In the genomic region with DNA sequence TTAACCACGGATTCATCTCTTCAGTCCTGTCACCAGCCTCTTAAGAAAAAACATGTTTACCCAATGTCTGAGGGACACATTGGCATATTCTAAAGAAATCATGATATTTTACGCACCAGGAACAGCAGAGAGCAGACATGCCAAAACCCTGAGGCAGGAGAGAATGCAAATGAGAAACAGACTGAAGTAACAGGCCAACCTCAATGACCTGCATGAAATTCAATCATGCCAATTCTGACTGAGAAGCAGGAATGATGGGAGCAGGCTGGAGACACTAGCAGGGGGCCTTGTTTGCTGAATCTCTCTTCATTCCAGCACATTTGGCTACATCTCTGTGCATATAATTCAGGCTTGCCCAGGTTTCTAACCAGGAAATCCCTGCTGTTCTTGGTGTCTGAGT, we compare ENCODE assay signal across 28 mouse cellular contexts.
DNase-seq lines count a peak whose midpoint lies in the region; ATAC-seq and TF ChIP-seq lines count a peak whose summit lies in the region.
"Had no signal": no experiment of that assay in that cellular context is flagged by ENCODE, and none has a peak within 500 bp of the region (broad histone marks: within the 10 kb centered on the region; RNA-seq: fewer than 3 reads in every experiment).

No protein-coding gene starts in this region.

- H3K9ac ChIP-seq in midbrain, embryonic 16.5 days (ENCODE audit: low read depth, low read length), result no peak overlapping the region
- H3K9ac ChIP-seq in lung, postnatal 0 days (replicated peaks; ENCODE audit: low read depth), result no peak overlapping the region
- H3K9ac ChIP-seq: forebrain, postnatal 0 days; heart, embryonic 13.5 days; liver, embryonic 15.5 days; lung, embryonic 15.5 days had no signal

- H3K36me3 ChIP-seq in midbrain, embryonic 10.5 days, result no peaks in the 10 kb centered on the region
- H3K36me3 ChIP-seq in midbrain, embryonic 16.5 days (ENCODE audit: control insufficient read depth, insufficient read depth, low read length), result no peaks in the 10 kb centered on the region
- no peaks in the 10 kb centered on the region for H3K36me3 ChIP-seq in lung, postnatal 0 days (ENCODE audit: insufficient read depth, low read length)
- H3K36me3 ChIP-seq: G1E; heart, embryonic 13.5 days; limb, embryonic 10.5 days; liver, embryonic 15.5 days; lung, embryonic 15.5 days had no signal

- no peak overlapping the region for H3K27ac ChIP-seq in midbrain, embryonic 10.5 days (replicated peaks)
- no peak overlapping the region for H3K27ac ChIP-seq in midbrain, embryonic 16.5 days (ENCODE audit: low read length)
- H3K27ac ChIP-seq in lung, postnatal 0 days (ENCODE audit: low read length), result no peak overlapping the region
- H3K27ac ChIP-seq: heart, adult 2 months; heart, embryonic 13.5 days; kidney, postnatal 0 days; left cerebral cortex, adult 2 months; limb, embryonic 10.5 days; liver, embryonic 15.5 days; lung, embryonic 15.5 days had no signal

- no peak for TF ChIP-seq CTCF in lung, postnatal 0 days (IDR thresholded peaks at IDR 0.05)

- no peak overlapping the region for H3K4me3 ChIP-seq in midbrain, embryonic 10.5 days
- H3K4me3 ChIP-seq in midbrain, embryonic 16.5 days (ENCODE audit: low read depth, low read length), result no peak overlapping the region
- H3K4me3 ChIP-seq in lung, postnatal 0 days (ENCODE audit: low read depth, low read length), result no peak overlapping the region
- H3K4me3 ChIP-seq: heart, adult 2 months; heart, embryonic 13.5 days; left cerebral cortex, adult 2 months; limb, embryonic 10.5 days; liver, embryonic 15.5 days; lung, embryonic 15.5 days had no signal

- H3K9me3 ChIP-seq in midbrain, embryonic 10.5 days (replicated peaks), result no peaks in the 10 kb centered on the region
- H3K9me3 ChIP-seq in midbrain, embryonic 16.5 days (replicated peaks; ENCODE audit: control insufficient read depth, low read length, poor library complexity, severe bottlenecking), result no peaks in the 10 kb centered on the region
- H3K9me3 ChIP-seq in lung, postnatal 0 days (ENCODE audit: low read length), result no peaks in the 10 kb centered on the region
- H3K9me3 ChIP-seq: G1E; heart, embryonic 13.5 days; limb, embryonic 10.5 days; liver, embryonic 15.5 days; lung, embryonic 15.5 days had no signal

- peak; percentile 36 for DNase-seq in embryo, embryonic 10 days (ENCODE audit: low spot score)
- no peak for DNase-seq in embryo, embryonic 9.5 days (ENCODE audit: extremely low spot score)
- peak; percentile 11 for DNase-seq in midbrain, embryonic 10.5 days (ENCODE audit: low spot score)
- peak; percentile 24 for DNase-seq in embryo, embryonic 10.5 days (ENCODE audit: low spot score)
- DNase-seq in mesoderm, embryonic 11.5 days (ENCODE audit: low read depth, low spot score), result peak; percentile 43
- no peak for DNase-seq in lung, postnatal 0 days (ENCODE audit: low spot score)
- DNase-seq: adrenal gland, adult 8-10 months; cerebellum, adult 9-10 months; forebrain, postnatal 0 days; gastrocnemius, postnatal 36 days; heart, adult 2 months; heart, postnatal 14 days; kidney, adult 11 months; liver; lung, postnatal 4 days; right cerebral cortex, postnatal 25 days; spleen, adult 18-20 months; thymus, postnatal 14 days had no signal

- ATAC-seq in midbrain, embryonic 16.5 days, result no peak
- no peak for ATAC-seq in lung, postnatal 0 days
- ATAC-seq: activated CD4-positive, CD25-positive, alpha-beta regulatory T cell, adult 4 months; forebrain, postnatal 0 days had no signal

- no peaks in the 10 kb centered on the region for H3K27me3 ChIP-seq in midbrain, embryonic 10.5 days (ENCODE audit: low read depth, poor library complexity, severe bottlenecking)
- H3K27me3 ChIP-seq in midbrain, embryonic 16.5 days (ENCODE audit: control insufficient read depth, insufficient read depth, low read depth, low read length), result no peaks in the 10 kb centered on the region
- no peaks in the 10 kb centered on the region for H3K27me3 ChIP-seq in lung, postnatal 0 days (replicated peaks; ENCODE audit: insufficient read depth, low read length)
- H3K27me3 ChIP-seq: CH12.LX; heart, embryonic 13.5 days; liver, embryonic 15.5 days; lung, embryonic 15.5 days had no signal

- H3K4me2 ChIP-seq in midbrain, embryonic 16.5 days (ENCODE audit: low read length), result no peak overlapping the region
- H3K4me2 ChIP-seq in lung, postnatal 0 days (replicated peaks; ENCODE audit: low read depth, low read length), result no peak overlapping the region
- H3K4me2 ChIP-seq: heart, embryonic 13.5 days; liver, embryonic 15.5 days; lung, embryonic 15.5 days had no signal

- 76% methylated on average over 2 of the region's 2 CpGs for WGBS in midbrain, embryonic 10.5 days
- 66% methylated on average over 2 of the region's 2 CpGs for WGBS in midbrain, embryonic 16.5 days
- 60% methylated on average over 2 of the region's 2 CpGs for WGBS in lung, postnatal 0 days

- no peaks in the 10 kb centered on the region for H3K4me1 ChIP-seq in midbrain, embryonic 10.5 days
- no peaks in the 10 kb centered on the region for H3K4me1 ChIP-seq in midbrain, embryonic 16.5 days (ENCODE audit: control insufficient read depth, insufficient read depth, low read length)
- no peaks in the 10 kb centered on the region for H3K4me1 ChIP-seq in lung, postnatal 0 days (ENCODE audit: insufficient read depth, low read depth, low read length)
- H3K4me1 ChIP-seq: heart, embryonic 13.5 days; limb, embryonic 10.5 days; liver, embryonic 15.5 days; lung, embryonic 15.5 days had no signal

- TF ChIP-seq EP300 in lung, postnatal 0 days (IDR thresholded peaks at IDR 0.05), result no peak

Comparison
In these comparisons a context has a peak if more than half of its experiments do, and no peak if none do; other contexts are left out.
1. DNase-seq: peak in embryo, embryonic 10 days (single experiment), midbrain, embryonic 10.5 days (single experiment), embryo, embryonic 10.5 days (single experiment) and mesoderm, embryonic 11.5 days (single experiment); none in embryo, embryonic 9.5 days (single experiment) and lung, postnatal 0 days (single experiment).